Mouse (Mus musculus) intestine, embryonic 16.5 days (tissue): ENCODE measurements around the gene Uba3. TPM values are rescaled to one million over a fixed set of nuclear protein-coding genes. Genes with fewer than 3 reads are reported as not detected.
A peak's percentile ranks its signal among the peaks of the same experiment; 100 is the strongest.

Source experiments
- ATAC-seq: fragments of 200-750 bp; cut with Nextera tagmentation; 2 replicates; pipeline ENCODE4 v1.8.0; 2017; ENCODE audit warnings: moderate TSS enrichment, moderate library complexity
- H3K27ac ChIP-seq: fragments of 300-500 bp; sonication (generic); 2 replicates; pipeline ENCODE4 v1.5.1; 2014; ENCODE audit warnings: mild to moderate bottlenecking, low read length
- H3K27me3 ChIP-seq: fragments of 300-500 bp; sonication (generic); replicated peaks from 2 replicates; pipeline ENCODE4 v1.6.1; 2014; ENCODE audit warnings: low read length, control low read depth, mixed read lengths; ENCODE audit not compliant: control insufficient read depth, insufficient read depth
- H3K36me3 ChIP-seq: fragments of 300-500 bp; sonication (generic); 2 replicates; pipeline ENCODE4 v1.6.1; 2014; ENCODE audit warnings: low read length, control low read depth; ENCODE audit not compliant: control insufficient read depth, insufficient read depth
- H3K4me1 ChIP-seq: fragments of 300-500 bp; sonication (generic); 2 replicates; pipeline ENCODE4 v1.6.1; 2014; ENCODE audit warnings: low read length, control low read depth, mixed read lengths; ENCODE audit not compliant: control insufficient read depth, insufficient read depth
- H3K4me2 ChIP-seq: fragments of 300-500 bp; sonication (generic); 2 replicates; pipeline ENCODE4 v1.6.1; 2014; ENCODE audit warnings: low read depth, low read length, control low read depth
- H3K4me3 ChIP-seq: fragments of 300-500 bp; sonication (generic); 2 replicates; pipeline ENCODE4 v1.5.1; 2014; ENCODE audit warnings: mild to moderate bottlenecking, low read length
- H3K9ac ChIP-seq: fragments of 300-500 bp; sonication (generic); 2 replicates; pipeline ENCODE4 v1.6.1; 2014; ENCODE audit warnings: low read depth, low read length
- H3K9me3 ChIP-seq: fragments of 300-500 bp; sonication (generic); 2 replicates; pipeline ENCODE4 v1.6.1; 2016; ENCODE audit warnings: low read length, control low read depth; ENCODE audit not compliant: control insufficient read depth
- WGBS: fragments of 180-500 bp; shearing (Covaris S2); extraction: QIAGEN DNeasy Blood & Tissue Kit; methylation state at CpG from one replicate; pipeline ENCODE4 v1.1.7; 2014; 5-methylcytosine and 5-hydroxymethylcytosine counted together
- polyA plus RNA-seq: library from polyadenylated mRNA; unstranded; fragments of >200 nt; fragmentation: Nextera tagmentation; extraction: Ambion mirVana; gene quantifications from 2 replicates; pipeline ENCODE4 v1.2.1, GENCODE M21; 2015

The Uba3 gene
- polyA plus RNA-seq, 1 experiment from 2014 or later, result 53.7 TPM

DNA sequence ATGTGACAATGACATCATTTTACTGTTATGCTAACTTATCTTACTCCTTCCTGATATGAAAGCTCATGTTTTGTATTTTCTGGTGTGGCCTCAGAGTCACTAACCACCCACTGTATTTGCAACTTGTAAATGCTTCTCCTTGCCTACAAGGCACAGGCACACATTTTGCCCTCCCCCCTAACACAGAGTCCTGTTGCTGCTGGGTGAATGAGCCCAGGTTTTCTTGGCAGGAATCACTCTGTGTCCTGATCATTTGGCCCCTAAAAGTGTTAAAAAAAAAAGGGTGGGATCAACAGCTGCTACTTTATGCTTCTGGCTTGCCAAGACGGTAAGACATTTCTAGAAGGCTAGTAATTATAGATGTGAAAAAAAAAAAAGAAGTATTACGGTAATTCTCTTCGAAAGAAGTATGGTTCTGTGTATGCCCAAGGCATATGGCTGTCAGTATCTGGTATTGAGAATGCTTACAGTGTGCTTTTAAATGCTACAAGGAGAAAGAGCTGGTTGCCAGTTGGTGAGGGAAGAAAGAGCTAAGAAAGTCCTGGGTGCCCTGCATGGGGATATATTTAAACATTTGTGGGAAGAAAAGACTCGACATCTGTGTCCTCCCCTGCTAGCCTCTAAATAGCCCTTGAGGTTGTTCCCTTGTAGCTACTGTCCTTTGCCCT, 10.8 kb upstream of the Uba3 start:
- Histone ChIP-seq H3K4me3 (no peak overlapping the region), H3K4me2 (no peak overlapping the region), H3K36me3 (no peaks in the 10 kb centered on the region), H3K9ac (no peak overlapping the region), H3K4me1 (peaks cover 5% of the 10 kb centered on the region; the same call in 1 of the 2 replicates), H3K27ac (no peak overlapping the region), H3K27me3 (no peaks in the 10 kb centered on the region), H3K9me3 (no peaks in the 10 kb centered on the region)
- 78% methylated on average over 4 of the region's 4 CpGs for WGBS
- no peak for ATAC-seq

DNA sequence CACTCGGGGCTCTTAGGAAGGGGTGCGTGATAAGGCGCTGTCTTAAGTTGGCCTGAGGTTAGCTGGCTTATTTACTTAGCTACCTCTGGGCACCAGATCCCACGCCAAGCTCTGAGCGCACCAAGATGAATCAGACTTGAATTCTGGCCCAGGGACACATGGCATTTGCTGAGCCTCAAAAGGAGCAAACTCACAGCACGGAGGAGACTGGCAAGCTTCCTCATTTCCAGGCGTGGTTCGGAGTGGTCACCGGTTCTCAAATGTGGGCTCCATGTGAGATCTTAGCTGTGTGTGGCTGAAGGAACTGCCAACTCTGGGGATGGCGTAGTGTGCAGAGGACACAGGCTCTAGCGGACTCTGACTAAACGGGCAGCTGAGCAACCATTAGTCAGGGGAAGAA, 6.5 kb upstream of the Uba3 start:
- H3K4me3 ChIP-seq, result peak overlapping the region; percentile 75
- peaks cover 5% of the 10 kb centered on the region; the same call in 1 of the 2 replicates for H3K4me1 ChIP-seq
- no peaks in the 10 kb centered on the region for H3K27me3 ChIP-seq
- ATAC-seq, result no peak
- 67% methylated on average over 12 of the region's 12 CpGs for WGBS
- no peaks in the 10 kb centered on the region for H3K9me3 ChIP-seq
- peak overlapping the region; percentile 76 for H3K4me2 ChIP-seq
- no peak overlapping the region for H3K27ac ChIP-seq
- H3K9ac ChIP-seq, result peak overlapping the region; percentile 53
- no peaks in the 10 kb centered on the region for H3K36me3 ChIP-seq

DNA sequence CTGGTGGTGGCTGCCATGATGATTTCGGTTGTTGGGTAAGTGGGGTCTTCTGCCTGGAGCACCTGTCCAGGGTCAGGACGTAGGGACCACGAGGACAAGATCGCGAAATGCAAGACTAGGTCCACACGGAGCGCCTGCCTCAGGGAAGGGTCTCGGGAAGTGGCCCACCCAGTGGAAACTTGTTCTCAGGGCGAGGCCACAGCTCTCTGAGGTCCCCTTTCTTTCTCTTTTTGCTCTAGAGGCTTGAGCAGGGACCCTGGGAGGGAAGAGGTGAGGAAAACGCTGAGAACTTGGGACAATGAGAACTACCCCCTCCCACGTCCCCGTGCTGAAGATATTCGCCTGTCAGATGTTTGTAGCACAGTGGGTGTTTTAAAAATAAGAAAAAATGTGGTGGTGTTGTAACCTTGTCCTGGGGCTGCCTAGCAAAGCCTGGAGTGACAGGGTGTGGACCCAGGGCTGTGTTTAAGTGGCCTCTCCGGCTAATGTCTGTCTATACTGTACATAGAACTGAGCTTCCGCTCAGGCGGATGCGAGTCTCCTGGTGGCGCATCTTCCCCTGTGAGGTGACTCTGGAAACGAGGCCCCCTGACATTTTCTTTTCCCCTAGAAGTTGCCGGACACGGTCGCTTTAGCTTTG, 5.6 kb upstream of the Uba3 start:
- H3K9me3 ChIP-seq, result no peaks in the 10 kb centered on the region
- H3K36me3 ChIP-seq, result no peaks in the 10 kb centered on the region
- ATAC-seq, result peak; percentile 80
- H3K27ac ChIP-seq, result peak overlapping the region; percentile 80
- peak overlapping the region; percentile 75 for H3K4me3 ChIP-seq
- H3K9ac ChIP-seq, result peak overlapping the region; percentile 85
- H3K4me1 ChIP-seq, result peaks cover 5% of the 10 kb centered on the region; the same call in 1 of the 2 replicates
- H3K27me3 ChIP-seq, result no peaks in the 10 kb centered on the region
- peak overlapping the region; percentile 76 for H3K4me2 ChIP-seq
- 2% methylated on average over 22 of the region's 22 CpGs for WGBS

DNA sequence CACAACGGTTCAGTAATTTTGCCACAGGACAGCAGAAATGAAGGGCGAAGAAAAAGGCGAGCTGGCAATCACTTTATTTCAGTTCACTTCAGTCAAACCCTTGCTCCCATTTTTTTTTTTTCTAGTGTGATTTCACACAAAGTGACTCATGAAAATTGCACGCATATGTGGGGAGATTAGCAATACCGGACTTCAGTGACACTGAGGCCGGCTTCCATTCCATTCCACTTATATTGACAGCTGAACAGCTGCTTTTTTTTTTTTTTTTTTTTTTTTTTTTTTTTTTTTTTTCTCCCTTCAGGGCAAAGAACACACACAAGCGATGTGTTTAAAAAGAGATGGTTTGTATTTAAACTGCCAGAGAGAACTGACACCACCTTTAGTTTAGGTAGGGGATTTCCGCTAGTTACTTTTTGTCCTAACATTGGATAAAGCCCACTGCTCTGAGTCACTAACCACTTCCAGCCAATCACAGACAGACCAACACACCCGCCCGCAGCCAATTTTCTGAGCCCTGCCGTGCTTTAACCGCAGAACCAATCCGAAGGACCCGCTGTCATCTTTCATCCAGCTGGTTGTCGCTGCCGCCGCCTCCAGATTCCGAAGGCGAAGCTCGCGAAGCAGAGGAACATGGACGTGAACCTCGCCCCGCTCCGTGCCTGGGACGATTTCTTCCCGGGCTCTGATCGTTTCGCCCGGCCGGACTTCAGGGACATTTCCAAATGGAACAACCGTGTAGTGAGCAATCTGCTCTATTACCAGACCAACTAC, 4.9 kb upstream of the Uba3 start, which contains the start of gene Arl6ip5:
Gene Arl6ip5 (plus strand): TSS at position 499 of the 771 bp plus-strand sequence.
- H3K36me3 ChIP-seq, result no peaks in the 10 kb centered on the region
- 9% methylated on average over 32 of the region's 32 CpGs for WGBS
- H3K27ac ChIP-seq, result peak within 1 kb of the TSS; percentile 80
- peak within 1 kb of the TSS; percentile 76 for H3K4me2 ChIP-seq
- peaks cover 5% of the 10 kb centered on the region; the same call in 1 of the 2 replicates for H3K4me1 ChIP-seq
- peak; percentile 75 for ATAC-seq
- H3K4me3 ChIP-seq, result peak within 1 kb of the TSS; percentile 75
- H3K9me3 ChIP-seq, result no peaks in the 10 kb centered on the region
- no peaks in the 10 kb centered on the region for H3K27me3 ChIP-seq
- H3K9ac ChIP-seq, result peak within 1 kb of the TSS; percentile 85

DNA sequence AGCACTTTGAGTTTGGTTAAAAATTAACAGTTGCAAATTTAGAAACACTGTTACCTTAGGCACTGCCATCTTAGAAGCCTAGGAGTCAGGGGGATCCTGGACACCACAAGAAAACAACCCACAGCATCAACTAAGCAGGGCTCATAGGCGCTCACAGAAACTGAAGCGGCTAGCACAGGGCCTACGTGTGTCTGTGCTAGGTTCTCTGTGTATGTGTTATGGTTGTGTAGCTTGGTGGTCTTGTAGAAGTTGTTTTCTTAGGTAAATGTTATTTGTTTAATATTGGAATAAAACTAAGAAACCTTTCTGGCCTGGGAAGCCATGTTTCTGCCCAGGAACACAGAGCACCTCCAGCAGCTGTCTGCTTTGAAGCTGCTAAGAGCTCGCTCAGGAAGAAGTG, 4.3 kb upstream of the Uba3 start:
- ATAC-seq, result no peak
- Histone ChIP-seq H3K9me3 (no peaks in the 10 kb centered on the region), H3K9ac (no peak overlapping the region), H3K4me1 (peaks cover 5% of the 10 kb centered on the region; the same call in 1 of the 2 replicates), H3K4me3 (no peak overlapping the region), H3K4me2 (no peak overlapping the region), H3K27ac (0 out of 2 replicates have a peak overlapping the region, but pooled peaks have one; percentile 15), H3K36me3 (no peaks in the 10 kb centered on the region), H3K27me3 (no peaks in the 10 kb centered on the region)
- 91% methylated on average over 4 of the region's 4 CpGs for WGBS

DNA sequence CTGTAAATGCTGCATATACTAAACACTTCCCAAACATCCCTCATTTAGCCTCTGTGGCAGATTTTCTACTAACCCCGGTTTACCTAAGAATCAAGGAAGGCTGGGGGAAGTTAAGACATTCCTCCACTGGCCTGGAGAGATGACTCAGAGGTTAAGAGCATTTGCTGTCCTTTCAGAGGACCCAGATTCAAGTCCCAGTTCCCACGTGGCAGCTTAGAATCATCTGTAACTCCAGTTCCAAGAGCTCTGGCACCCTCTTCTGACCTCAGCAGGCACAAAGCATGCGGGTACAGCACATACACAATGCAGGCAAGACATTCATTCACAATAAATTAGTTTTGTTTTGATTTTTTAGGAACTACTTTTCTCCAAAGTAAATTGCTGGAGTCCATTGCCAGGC, 3.8 kb upstream of the Uba3 start:
- ATAC-seq, result no peak
- Histone ChIP-seq H3K9ac (no peak overlapping the region), H3K9me3 (no peaks in the 10 kb centered on the region), H3K27ac (no peak overlapping the region), H3K4me3 (no peak overlapping the region), H3K27me3 (no peaks in the 10 kb centered on the region), H3K4me1 (peaks cover 7% of the 10 kb centered on the region; the same call in 1 of the 2 replicates), H3K36me3 (no peaks in the 10 kb centered on the region), H3K4me2 (no peak overlapping the region)
- WGBS, result 50% methylated on average over 3 of the region's 3 CpGs

DNA sequence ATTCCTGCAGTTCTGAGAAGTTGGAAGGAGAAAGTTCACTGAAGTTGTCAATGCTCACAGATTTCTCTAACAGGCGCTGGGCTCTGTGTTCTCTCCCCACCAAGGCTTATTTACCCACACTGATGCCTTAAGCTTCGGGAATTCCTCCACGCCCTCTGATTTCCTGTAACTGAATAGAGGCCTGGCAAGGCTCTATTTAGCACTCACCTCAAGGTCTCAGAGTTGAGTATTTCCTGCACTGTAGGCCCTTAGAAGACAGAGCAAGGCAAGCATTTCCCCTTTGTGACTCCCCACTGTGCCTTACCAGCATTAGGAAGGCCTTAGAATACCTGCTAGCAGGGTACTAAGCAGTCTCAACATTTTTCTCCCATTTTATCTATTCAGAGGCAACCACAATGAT, 3.0 kb upstream of the Uba3 start:
- 37% methylated on average over 3 of the region's 3 CpGs for WGBS

DNA sequence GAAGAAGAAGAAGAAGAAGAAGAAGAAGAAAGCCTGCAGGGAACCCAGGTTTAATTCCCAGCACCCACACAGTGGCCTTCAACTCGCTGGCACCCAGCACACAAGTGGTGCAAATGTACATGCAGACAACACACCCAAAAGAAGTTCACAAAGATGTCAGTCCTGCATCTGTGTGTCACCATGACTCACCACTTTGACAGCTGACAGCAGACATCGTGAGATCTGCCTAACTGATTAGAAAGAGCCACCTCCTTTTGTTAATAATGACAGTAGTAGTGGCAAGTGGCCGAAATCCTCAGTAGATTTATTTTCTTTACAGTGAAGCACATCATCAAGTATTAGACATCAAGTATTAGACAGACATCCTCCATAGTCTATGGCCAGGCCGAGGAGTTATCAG, 1.6 kb upstream of the Uba3 start:
- Histone ChIP-seq H3K27ac (no peak overlapping the region), H3K4me1 (peaks cover 13% of the 10 kb centered on the region), H3K4me2 (no peak overlapping the region), H3K9ac (no peak overlapping the region), H3K27me3 (no peaks in the 10 kb centered on the region), H3K9me3 (no peaks in the 10 kb centered on the region), H3K4me3 (no peak overlapping the region), H3K36me3 (no peaks in the 10 kb centered on the region)
- 71% methylated on average over 4 of the region's 4 CpGs for WGBS
- ATAC-seq, result no peak

More for the DNA sequence above, 3.0 kb upstream of the Uba3 start:
- no peak overlapping the region for H3K9ac ChIP-seq
- H3K4me3 ChIP-seq, result no peak overlapping the region
- H3K36me3 ChIP-seq, result no peaks in the 10 kb centered on the region
- no peaks in the 10 kb centered on the region for H3K27me3 ChIP-seq
- no peaks in the 10 kb centered on the region for H3K9me3 ChIP-seq
- no peak for ATAC-seq
- H3K27ac ChIP-seq, result no peak overlapping the region
- peaks cover 12% of the 10 kb centered on the region for H3K4me1 ChIP-seq
- H3K4me2 ChIP-seq, result no peak overlapping the region

DNA sequence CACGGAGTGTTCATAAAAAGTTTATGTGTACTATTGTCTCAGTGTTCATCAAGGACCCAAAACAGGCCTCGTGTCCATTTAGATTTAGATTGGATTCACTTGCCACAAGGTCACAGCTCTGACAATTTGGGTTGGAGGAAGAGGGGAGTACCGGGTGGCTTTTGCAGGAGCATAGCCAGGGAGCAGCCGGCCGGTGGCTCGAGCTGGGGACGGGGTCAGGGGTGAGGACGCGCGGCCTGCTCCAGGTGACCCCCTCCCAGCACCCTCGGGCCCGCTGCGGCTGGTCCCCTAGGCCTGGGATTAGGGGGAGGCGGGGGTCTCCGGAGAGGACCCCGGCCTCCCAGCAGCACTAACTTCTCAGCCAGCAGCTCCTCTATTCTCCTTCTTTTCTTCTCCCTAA, 495 bp downstream of the Uba3 start:
- Histone ChIP-seq H3K4me1 (peaks cover 8% of the 10 kb centered on the region), H3K36me3 (no peaks in the 10 kb centered on the region), H3K27ac (peak overlapping the region; percentile 88), H3K9me3 (no peaks in the 10 kb centered on the region), H3K4me2 (peak overlapping the region; percentile 50), H3K9ac (peak overlapping the region; percentile 96), H3K27me3 (no peaks in the 10 kb centered on the region), H3K4me3 (peak overlapping the region; percentile 84)
- peak; percentile 66 for ATAC-seq
- under 1% methylated on average over 15 of the region's 16 CpGs for WGBS
